Mouse (Mus musculus) liver, embryonic 11.5 days (tissue): ENCODE measurements at regions not wholly inside any gene's neighbourhood (a gene's known extent, or its start where the extent isn't known, plus 50 kb on each side); places are given as distances from the start of the nearest gene placed in this dataset.

Experiments used
- ATAC-seq: fragments of 200-750 bp; cut with Nextera tagmentation; replicated peaks from 2 replicates; pipeline ENCODE4 v1.8.0; 2017; ENCODE audit warnings: moderate number of reproducible peaks, mild to moderate bottlenecking, moderate TSS enrichment, moderate library complexity; ENCODE audit not compliant: low FRiP score
- DNase-seq: peaks from one replicate; pipeline ENCODE4 v3.0.0-alpha.2; 2017; ENCODE audit warnings: low spot score
- H3K27ac ChIP-seq: fragments of 300-500 bp; sonication (generic); 2 replicates; pipeline ENCODE4 v1.5.1; 2014; ENCODE audit warnings: mild to moderate bottlenecking, low read depth, low read length, control low read depth
- H3K27me3 ChIP-seq: fragments of 300-500 bp; sonication (generic); replicated peaks from 2 replicates; pipeline ENCODE4 v1.6.1; 2014; ENCODE audit warnings: low read length, mixed read lengths; ENCODE audit not compliant: control insufficient read depth, insufficient read depth
- H3K36me3 ChIP-seq: fragments of 300-500 bp; sonication (generic); 2 replicates; pipeline ENCODE4 v1.6.1; 2014; ENCODE audit warnings: mild to moderate bottlenecking, low read length, moderate library complexity, mixed read lengths; ENCODE audit not compliant: control insufficient read depth, insufficient read depth
- H3K4me1 ChIP-seq: fragments of 300-500 bp; sonication (generic); replicated peaks from 2 replicates; pipeline ENCODE4 v1.6.1; 2014; ENCODE audit warnings: low read length, mixed read lengths; ENCODE audit not compliant: control insufficient read depth, insufficient read depth
- H3K4me2 ChIP-seq: fragments of 300-500 bp; sonication (generic); 2 replicates; pipeline ENCODE4 v1.6.1; 2014; ENCODE audit warnings: mild to moderate bottlenecking, control low read depth, moderate library complexity
- H3K4me3 ChIP-seq: fragments of 300-500 bp; sonication (generic); 2 replicates; pipeline ENCODE4 v1.5.1; 2014; ENCODE audit warnings: low read depth, low read length, control low read depth
- H3K9ac ChIP-seq: fragments of 300-500 bp; sonication (generic); 2 replicates; pipeline ENCODE4 v1.6.1; 2014; ENCODE audit warnings: low read depth, low read length, control low read depth
- H3K9me3 ChIP-seq: fragments of 300-500 bp; sonication (generic); 2 replicates; pipeline ENCODE4 v1.6.1; 2016; ENCODE audit warnings: low read length, inconsistent platforms, mixed read lengths; ENCODE audit not compliant: control insufficient read depth
- WGBS: fragments of 180-500 bp; shearing (Covaris S2); extraction: QIAGEN DNeasy Blood & Tissue Kit; methylation state at CpG from one replicate; pipeline ENCODE4 v1.1.7; 2014; 5-methylcytosine and 5-hydroxymethylcytosine counted together

DNA sequence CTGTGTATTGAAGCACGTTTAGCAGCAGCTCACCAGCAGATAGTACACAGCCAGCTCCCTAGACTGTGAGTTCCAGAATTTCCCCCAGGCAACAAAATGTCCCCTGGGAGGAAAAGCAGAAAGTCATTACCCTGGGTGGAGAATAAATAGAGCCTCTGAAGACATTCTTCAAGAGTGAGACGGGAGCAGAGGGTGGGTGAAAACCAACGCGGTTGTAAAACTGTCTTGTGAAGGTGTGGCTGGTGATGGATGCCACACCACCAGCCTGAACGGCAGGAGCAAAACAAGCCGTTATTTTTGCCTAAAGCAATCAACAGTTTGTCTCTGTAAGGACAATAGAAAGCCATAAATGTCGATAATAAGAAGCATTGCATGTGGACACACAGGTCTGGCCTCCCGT is 129.7 kb upstream of the Kcnj15 start:
- Histone ChIP-seq H3K36me3 (no peaks in the 10 kb centered on the region), H3K27ac (no peak overlapping the region), H3K27me3 (no peaks in the 10 kb centered on the region), H3K4me1 (no peaks in the 10 kb centered on the region), H3K4me3 (no peak overlapping the region), H3K4me2 (no peak overlapping the region), H3K9ac (no peak overlapping the region), H3K9me3 (no peaks in the 10 kb centered on the region)
- DNase-seq (no peak), ATAC-seq (no peak)
- WGBS: 50% methylated on average over 8 of the region's 8 CpGs

DNA sequence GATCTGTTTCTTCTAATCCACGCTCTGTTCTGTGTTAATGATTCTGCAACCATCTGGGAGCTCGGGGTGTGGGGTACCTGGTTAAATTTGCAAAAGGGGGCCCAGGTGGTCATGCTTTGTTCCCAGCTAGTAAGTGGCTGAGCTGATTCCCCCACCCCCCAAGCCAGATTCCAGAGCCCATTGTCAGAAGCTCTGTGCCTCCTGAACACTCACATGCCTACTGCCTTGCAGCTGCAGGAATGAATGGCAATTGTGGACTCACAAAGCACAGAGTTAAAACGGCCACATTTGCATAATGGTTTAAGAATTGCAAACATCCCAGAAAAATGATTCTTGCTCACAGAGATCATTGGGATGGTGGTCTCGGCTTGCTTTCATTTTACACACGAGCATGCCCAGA is 125.5 kb upstream of the Kcnj15 start:
- WGBS: 66% methylated on average over 5 of the region's 5 CpGs
- H3K27ac ChIP-seq: no peak overlapping the region
- ATAC-seq (no peak), DNase-seq (no peak)
- no peak overlapping the region for H3K4me3 ChIP-seq
- no peak overlapping the region for H3K9ac ChIP-seq
- H3K4me2 ChIP-seq: no peak overlapping the region
- no peaks in the 10 kb centered on the region for H3K36me3 ChIP-seq
- no peaks in the 10 kb centered on the region for H3K4me1 ChIP-seq
- H3K27me3 ChIP-seq: no peaks in the 10 kb centered on the region
- no peaks in the 10 kb centered on the region for H3K9me3 ChIP-seq

DNA sequence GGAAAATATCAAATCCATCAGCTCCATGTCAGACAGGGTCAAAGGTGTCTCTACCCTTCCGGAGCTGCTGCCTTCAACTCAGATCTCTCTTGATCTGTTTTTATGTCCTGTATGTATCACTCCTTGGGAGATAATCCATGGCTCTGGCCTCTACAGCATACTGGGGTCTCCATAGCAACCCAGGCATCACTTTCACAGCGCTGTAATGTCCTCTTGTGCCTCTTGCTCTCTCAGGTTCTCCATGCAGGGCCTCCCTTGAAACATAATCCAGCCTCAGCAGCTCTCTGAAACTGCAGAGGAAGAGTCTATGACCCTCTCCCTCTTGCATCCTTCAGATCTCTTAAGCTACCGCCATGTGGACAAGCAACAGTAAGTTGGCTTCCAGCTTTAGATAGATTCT is 118.5 kb upstream of the Kcnj15 start:
- Histone ChIP-seq H3K27ac (no peak overlapping the region), H3K4me3 (no peak overlapping the region), H3K36me3 (no peaks in the 10 kb centered on the region), H3K9me3 (no peaks in the 10 kb centered on the region), H3K9ac (no peak overlapping the region), H3K27me3 (no peaks in the 10 kb centered on the region), H3K4me2 (no peak overlapping the region), H3K4me1 (no peaks in the 10 kb centered on the region)
- 69% methylated on average over 3 of the region's 3 CpGs for WGBS
- DNase-seq: no peak
- no peak for ATAC-seq

DNA sequence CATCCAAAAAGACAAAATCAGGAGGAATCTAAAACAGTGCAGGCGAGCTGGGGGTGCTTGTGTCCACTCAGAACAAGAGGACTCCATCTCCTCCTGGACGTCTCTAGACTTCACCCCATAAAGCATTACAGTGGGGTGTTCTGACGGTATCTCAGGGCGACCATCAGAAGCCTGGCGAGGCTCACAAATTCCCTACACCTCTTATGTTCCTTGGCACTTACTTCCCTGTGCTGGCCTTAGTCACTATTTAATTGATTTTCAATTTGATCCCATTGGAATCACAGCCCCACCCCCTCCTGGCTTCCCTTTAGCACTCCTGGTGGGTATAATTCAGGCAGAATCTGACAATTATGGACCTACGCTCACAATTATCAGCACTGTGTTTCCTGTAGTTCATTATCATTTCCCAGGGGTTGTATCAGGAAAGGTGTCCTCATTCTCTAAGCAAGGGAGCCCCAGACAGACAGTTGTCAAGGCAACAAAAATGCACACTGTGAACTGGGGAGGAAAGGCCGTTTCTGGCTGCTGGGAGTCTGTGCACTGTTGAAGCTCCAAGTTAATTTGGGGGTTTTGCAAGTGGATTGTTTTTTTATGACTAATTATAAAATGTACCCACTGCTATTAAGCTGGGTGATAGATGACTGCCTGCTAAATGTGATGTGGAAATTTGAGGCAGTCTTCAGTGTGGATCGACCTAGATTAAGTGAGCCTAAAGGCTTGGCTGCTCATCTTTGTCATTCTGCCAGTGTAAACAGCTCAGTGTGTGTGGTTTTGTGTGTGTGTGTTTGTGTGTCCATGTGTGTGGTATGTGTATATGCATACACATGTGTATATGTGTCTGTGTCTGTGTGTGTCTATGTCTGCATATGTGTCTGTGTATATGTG is 115.6 kb upstream of the Kcnj15 start:
- Histone ChIP-seq H3K9me3 (no peaks in the 10 kb centered on the region), H3K36me3 (no peaks in the 10 kb centered on the region), H3K27me3 (no peaks in the 10 kb centered on the region), H3K9ac (no peak overlapping the region), H3K4me1 (no peaks in the 10 kb centered on the region), H3K27ac (no peak overlapping the region), H3K4me3 (no peak overlapping the region), H3K4me2 (no peak overlapping the region)
- WGBS: 69% methylated on average over 8 of the region's 8 CpGs
- ATAC-seq: no peak
- no peak for DNase-seq

DNA sequence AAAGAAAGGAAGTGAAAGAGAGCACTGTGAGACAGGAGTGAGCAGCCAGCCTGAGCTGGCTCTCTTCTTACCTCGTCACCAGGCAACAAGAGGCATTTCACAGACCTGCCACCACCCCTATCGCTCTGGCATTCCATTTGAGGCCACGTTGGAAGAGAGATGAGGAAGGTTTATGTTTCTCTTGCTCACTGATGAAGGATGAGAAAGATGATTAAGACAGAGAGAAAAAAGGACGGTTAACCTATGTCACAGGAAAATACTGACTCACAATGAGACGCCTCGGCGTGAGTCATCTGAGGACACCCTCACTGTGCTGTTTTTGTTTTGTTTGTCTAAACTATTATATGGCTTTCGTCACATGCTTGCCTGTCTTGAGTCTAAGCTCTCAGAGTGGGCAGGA is 106.9 kb upstream of the Kcnj15 start:
- 67% methylated on average over 8 of the region's 8 CpGs for WGBS
- Histone ChIP-seq H3K9me3 (no peaks in the 10 kb centered on the region), H3K4me1 (no peaks in the 10 kb centered on the region), H3K4me2 (no peak overlapping the region), H3K27me3 (no peaks in the 10 kb centered on the region), H3K27ac (no peak overlapping the region), H3K36me3 (no peaks in the 10 kb centered on the region), H3K4me3 (no peak overlapping the region), H3K9ac (no peak overlapping the region)
- DNase-seq: no peak
- no peak for ATAC-seq

DNA sequence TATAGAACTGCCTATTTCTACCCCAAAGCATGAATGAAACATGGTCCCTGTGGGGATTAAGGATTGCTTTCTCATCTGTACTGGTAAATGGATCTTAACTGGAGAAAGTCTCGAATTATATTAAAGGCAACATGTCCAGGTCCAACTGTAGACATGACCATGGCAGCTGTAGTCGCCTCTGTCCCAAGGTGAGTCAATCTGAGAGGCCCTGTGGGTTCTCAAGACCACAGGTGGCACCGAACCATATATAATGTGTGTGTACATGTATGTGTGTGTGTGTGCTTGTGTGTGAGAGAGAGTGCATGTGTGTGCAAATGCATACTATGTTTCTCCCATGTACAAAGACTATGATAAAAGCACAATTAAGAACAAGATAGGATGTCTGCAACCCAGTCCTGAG is 105.9 kb upstream of the Kcnj15 start:
- 70% methylated on average over 3 of the region's 3 CpGs for WGBS
- no peak for ATAC-seq
- Histone ChIP-seq H3K4me3 (no peak overlapping the region), H3K9me3 (no peaks in the 10 kb centered on the region), H3K27ac (no peak overlapping the region), H3K27me3 (no peaks in the 10 kb centered on the region), H3K36me3 (no peaks in the 10 kb centered on the region), H3K9ac (no peak overlapping the region), H3K4me2 (no peak overlapping the region), H3K4me1 (no peaks in the 10 kb centered on the region)
- no peak for DNase-seq

DNA sequence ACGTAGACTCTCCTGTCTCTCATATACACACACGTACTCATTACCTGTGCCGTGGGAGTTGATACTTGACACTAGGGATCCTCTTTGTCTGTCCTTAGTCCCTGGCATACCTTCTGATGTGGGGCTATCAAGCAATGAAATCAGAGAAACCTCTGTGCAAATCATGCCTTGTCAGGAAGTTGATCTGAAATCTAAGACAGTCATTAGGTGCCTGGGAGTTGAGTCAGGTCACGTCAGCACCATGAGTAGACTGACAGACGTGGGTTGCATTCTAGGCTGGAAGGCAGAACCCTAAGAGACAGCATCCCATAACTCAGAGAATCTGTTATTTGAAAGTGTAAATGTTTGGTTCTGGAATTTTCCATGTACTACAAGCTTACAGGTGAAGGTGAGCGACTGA is 105.4 kb upstream of the Kcnj15 start:
- H3K4me2 ChIP-seq: no peak overlapping the region
- no peak overlapping the region for H3K27ac ChIP-seq
- ATAC-seq (no peak), DNase-seq (no peak)
- no peaks in the 10 kb centered on the region for H3K9me3 ChIP-seq
- WGBS: 85% methylated on average over 6 of the region's 6 CpGs
- no peaks in the 10 kb centered on the region for H3K36me3 ChIP-seq
- no peak overlapping the region for H3K4me3 ChIP-seq
- no peaks in the 10 kb centered on the region for H3K4me1 ChIP-seq
- no peaks in the 10 kb centered on the region for H3K27me3 ChIP-seq
- no peak overlapping the region for H3K9ac ChIP-seq

DNA sequence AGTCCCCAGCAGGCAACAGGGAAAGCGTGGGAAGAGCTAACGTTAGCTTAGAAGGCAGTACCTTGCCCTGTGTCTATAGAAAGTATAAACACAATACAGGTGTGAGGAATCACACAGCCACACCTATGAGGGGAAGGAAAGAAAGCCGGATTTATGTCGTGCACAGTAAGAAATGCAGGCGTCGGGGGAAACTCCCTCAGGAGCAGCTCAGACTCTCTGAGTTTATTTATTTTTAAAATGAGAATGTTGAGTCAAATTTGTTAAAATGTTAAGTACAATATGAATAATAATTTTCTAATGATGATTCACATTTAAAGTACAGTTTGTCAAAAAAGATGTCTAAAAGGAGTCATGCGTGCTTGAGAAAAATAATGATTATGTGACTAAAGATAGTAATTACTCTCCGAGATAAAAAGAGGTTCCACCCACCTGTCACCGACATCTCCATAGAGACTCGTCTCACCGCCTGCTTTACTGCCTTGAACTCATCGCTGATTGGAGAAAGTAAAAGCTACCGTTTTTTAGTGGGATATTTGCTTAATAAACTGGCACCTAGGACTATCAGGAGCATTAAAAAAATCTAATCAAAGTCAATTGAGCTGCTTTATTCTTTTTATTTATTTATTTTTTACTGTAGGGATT is 104.5 kb upstream of the Kcnj15 start:
- no peak overlapping the region for H3K4me3 ChIP-seq
- H3K4me2 ChIP-seq: no peak overlapping the region
- WGBS: 67% methylated on average over 13 of the region's 13 CpGs
- DNase-seq (no peak), ATAC-seq (no peak)
- H3K27ac ChIP-seq: no peak overlapping the region
- no peaks in the 10 kb centered on the region for H3K4me1 ChIP-seq
- no peaks in the 10 kb centered on the region for H3K36me3 ChIP-seq
- no peaks in the 10 kb centered on the region for H3K27me3 ChIP-seq
- no peak overlapping the region for H3K9ac ChIP-seq
- H3K9me3 ChIP-seq: no peaks in the 10 kb centered on the region

DNA sequence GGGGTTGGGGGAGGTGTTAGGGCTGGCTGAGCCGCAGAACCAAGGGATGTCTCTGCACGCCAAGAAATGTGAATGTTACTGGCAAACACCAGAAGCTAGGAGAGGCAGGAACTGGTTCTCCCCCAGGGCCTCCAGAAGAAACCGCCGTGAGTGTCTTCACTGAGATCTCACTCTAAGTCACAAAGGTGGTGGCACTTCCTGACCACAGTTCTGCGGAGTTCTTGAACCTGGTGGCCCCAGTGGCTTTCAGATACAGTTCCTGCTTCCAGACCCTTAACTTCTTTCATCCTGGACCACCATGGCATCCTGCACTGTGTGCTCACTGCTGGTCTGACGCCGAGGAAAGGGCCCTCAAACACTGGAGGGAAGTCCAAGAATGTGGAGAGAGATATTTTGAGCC is 89.0 kb upstream of the Kcnj15 start:
- WGBS: 61% methylated on average over 7 of the region's 7 CpGs
- Histone ChIP-seq H3K36me3 (no peaks in the 10 kb centered on the region), H3K4me1 (no peaks in the 10 kb centered on the region), H3K9ac (no peak overlapping the region), H3K27ac (no peak overlapping the region), H3K27me3 (no peaks in the 10 kb centered on the region), H3K4me3 (no peak overlapping the region), H3K9me3 (no peaks in the 10 kb centered on the region), H3K4me2 (no peak overlapping the region)
- no peak for DNase-seq
- no peak for ATAC-seq
